Mouse (Mus musculus): ENCODE measurements at regions not wholly inside any gene's neighbourhood (a gene's known extent, or its start where the extent isn't known, plus 50 kb on each side); places are given as distances from the start of the nearest gene placed in this dataset.

DNA sequence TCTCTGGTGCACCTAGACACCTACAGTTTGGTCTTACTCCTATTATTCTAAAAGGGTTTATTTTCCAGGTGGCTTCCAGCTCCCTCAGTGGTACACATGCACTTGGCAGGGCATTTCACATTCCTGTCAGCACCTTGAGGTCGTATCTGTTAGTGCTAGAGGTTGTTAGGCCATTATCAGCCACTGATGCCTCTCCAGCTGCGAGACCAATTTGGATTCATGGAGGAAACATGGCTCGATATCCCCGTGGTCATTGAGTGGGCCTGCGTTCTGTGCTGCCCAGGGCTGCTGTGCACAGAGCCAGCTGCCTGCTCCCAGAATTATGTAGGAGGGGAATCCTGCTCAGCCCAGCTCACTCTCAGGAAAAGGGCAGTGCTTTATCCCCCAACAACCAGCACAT is 60.1 kb upstream of the Irx1 start:
- no peaks in the 10 kb centered on the region for H3K4me1 ChIP-seq (ENCODE audit: insufficient read depth, low read length)
- no peak overlapping the region for H3K9ac ChIP-seq (replicated peaks; ENCODE audit: low read length, poor library complexity, severe bottlenecking)
- H3K9me3 ChIP-seq (ENCODE audit: low read length), result no peaks in the 10 kb centered on the region
- DNase-seq (ENCODE audit: low spot score), result no peak
- no peaks in the 10 kb centered on the region for H3K36me3 ChIP-seq (ENCODE audit: insufficient read depth, low read length)
- no peak overlapping the region for H3K27ac ChIP-seq (ENCODE audit: low read depth, low read length)
- H3K4me2 ChIP-seq (ENCODE audit: low read depth, low read length, poor library complexity, severe bottlenecking), result no peak overlapping the region
- no peak for ATAC-seq (ENCODE audit: low FRiP score)
- no peak for TF ChIP-seq CTCF (IDR thresholded peaks at IDR 0.05)
- H3K27me3 ChIP-seq (ENCODE audit: insufficient read depth, low read length), result 0 out of 2 replicates have a peak, but pooled peaks cover 2% of the 10 kb centered on the region
- 74% methylated on average over 5 of the region's 5 CpGs for WGBS
- H3K4me3 ChIP-seq (ENCODE audit: low read depth, low read length), result no peak overlapping the region

DNA sequence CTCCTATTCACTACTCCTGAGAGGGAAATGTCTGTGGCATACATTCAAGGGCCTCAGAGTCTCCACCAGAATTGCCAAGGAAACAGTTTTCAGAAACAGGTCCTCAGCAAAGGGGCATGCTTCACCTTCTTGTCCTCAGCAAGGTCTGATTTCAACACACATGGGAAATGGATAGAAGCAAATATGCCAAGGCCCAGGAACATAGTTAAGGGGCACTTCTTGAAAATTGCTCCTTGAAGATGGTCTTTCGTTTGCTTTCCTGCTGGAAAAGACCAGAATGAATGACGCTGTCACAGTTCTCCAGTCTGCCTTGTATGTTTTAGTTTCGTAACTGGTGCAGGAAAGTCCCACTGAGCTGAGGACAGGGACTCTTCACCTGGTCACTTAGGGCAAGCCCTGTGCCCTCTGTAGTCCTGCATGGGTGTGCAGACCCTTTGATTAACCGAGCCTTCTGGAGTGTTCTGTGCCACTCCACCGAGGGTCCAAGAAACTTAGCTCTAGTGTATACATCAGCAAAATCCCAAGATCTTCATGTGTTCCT is 80.5 kb upstream of the Irx1 start:
- ATAC-seq (ENCODE audit: low FRiP score), result no peak
- no peaks in the 10 kb centered on the region for H3K27me3 ChIP-seq (ENCODE audit: insufficient read depth, low read length)

DNA sequence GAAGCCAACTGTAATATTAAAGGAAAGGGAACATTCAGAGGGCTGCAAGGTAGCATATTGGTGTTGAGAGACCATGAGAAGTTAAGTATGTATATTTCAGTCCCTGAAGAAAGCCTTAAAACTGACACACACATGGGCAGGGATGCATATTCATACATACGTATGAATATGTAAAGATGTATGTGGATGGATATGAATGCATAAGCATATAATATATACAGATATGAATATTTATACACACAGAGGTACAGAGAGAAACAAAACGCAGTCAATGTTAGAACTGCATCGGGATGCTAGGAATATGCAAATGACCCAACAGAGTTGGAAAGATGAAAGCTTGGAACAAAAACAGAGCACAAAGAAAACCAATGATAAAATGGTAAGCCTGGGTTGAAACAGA is 92.9 kb upstream of the Irx1 start:
- H3K4me2 ChIP-seq (ENCODE audit: low read depth, low read length, poor library complexity, severe bottlenecking), result no peak overlapping the region
- H3K27me3 ChIP-seq (ENCODE audit: insufficient read depth, low read length), result no peaks in the 10 kb centered on the region
- no peak overlapping the region for H3K9ac ChIP-seq (replicated peaks; ENCODE audit: low read length, poor library complexity, severe bottlenecking)
- H3K27ac ChIP-seq (ENCODE audit: low read depth, low read length), result no peak overlapping the region
- no peak for DNase-seq (ENCODE audit: low spot score)
- no peaks in the 10 kb centered on the region for H3K9me3 ChIP-seq (ENCODE audit: low read length)
- H3K4me3 ChIP-seq (ENCODE audit: low read depth, low read length), result no peak overlapping the region
- no peaks in the 10 kb centered on the region for H3K4me1 ChIP-seq (ENCODE audit: insufficient read depth, low read length)
- no peak for TF ChIP-seq CTCF (IDR thresholded peaks at IDR 0.05)
- H3K36me3 ChIP-seq (ENCODE audit: insufficient read depth, low read length), result no peaks in the 10 kb centered on the region
- ATAC-seq (ENCODE audit: low FRiP score), result no peak
- WGBS, result 80% methylated on average over 3 of the region's 3 CpGs

More for the DNA sequence above, 80.5 kb upstream of the Irx1 start:
- H3K36me3 ChIP-seq (ENCODE audit: insufficient read depth, low read length), result no peaks in the 10 kb centered on the region
- H3K9ac ChIP-seq (replicated peaks; ENCODE audit: low read length, poor library complexity, severe bottlenecking), result no peak overlapping the region
- DNase-seq (ENCODE audit: low spot score), result no peak
- no peak for TF ChIP-seq CTCF (IDR thresholded peaks at IDR 0.05)
- 92% methylated on average over 5 of the region's 5 CpGs for WGBS
- no peak overlapping the region for H3K4me3 ChIP-seq (ENCODE audit: low read depth, low read length)
- H3K9me3 ChIP-seq (ENCODE audit: low read length), result no peaks in the 10 kb centered on the region
- no peaks in the 10 kb centered on the region for H3K4me1 ChIP-seq (ENCODE audit: insufficient read depth, low read length)
- no peak overlapping the region for H3K4me2 ChIP-seq (ENCODE audit: low read depth, low read length, poor library complexity, severe bottlenecking)
- H3K27ac ChIP-seq (ENCODE audit: low read depth, low read length), result no peak overlapping the region

DNA sequence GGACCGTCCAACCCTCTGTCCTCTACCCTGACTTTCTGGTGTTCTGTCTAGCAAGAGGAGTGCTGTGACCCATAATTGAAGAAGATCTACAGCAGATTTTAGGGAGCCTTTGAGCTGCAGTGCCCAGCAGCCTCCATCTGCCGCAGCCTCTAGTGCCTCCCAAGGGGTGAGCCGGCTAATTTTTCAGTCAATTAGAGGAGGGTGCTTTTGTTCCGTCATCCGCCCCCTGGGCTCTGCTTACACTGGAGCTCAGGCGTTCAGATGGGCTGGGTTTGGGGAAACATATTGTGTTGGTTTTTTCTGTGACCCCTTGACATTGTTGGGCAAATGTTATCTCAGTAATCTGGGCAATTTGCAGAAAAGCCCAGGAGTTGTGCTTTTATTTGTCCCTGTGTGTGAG is 98.1 kb upstream of the Irx1 start:
- TF ChIP-seq CTCF (IDR thresholded peaks at IDR 0.05), result no peak

GRCm38 (mm10) chr13:72063278-72063761 is 99.8 kb upstream of the Irx1 start:
- no peak overlapping the region for H3K27ac ChIP-seq (ENCODE audit: low read depth, low read length)

More for the DNA sequence above, 98.1 kb upstream of the Irx1 start:
- H3K27ac ChIP-seq (ENCODE audit: low read depth, low read length), result no peak overlapping the region
- no peaks in the 10 kb centered on the region for H3K27me3 ChIP-seq (ENCODE audit: insufficient read depth, low read length)
- H3K4me3 ChIP-seq (ENCODE audit: low read depth, low read length), result no peak overlapping the region
- no peak for DNase-seq (ENCODE audit: low spot score)
- 25% methylated on average over 6 of the region's 6 CpGs for WGBS
- H3K9me3 ChIP-seq (ENCODE audit: low read length), result no peaks in the 10 kb centered on the region
- no peak for ATAC-seq (ENCODE audit: low FRiP score)
- H3K4me2 ChIP-seq (ENCODE audit: low read depth, low read length, poor library complexity, severe bottlenecking), result no peak overlapping the region
- no peaks in the 10 kb centered on the region for H3K4me1 ChIP-seq (ENCODE audit: insufficient read depth, low read length)
- H3K36me3 ChIP-seq (ENCODE audit: insufficient read depth, low read length), result no peaks in the 10 kb centered on the region
- no peak overlapping the region for H3K9ac ChIP-seq (replicated peaks; ENCODE audit: low read length, poor library complexity, severe bottlenecking)

DNA sequence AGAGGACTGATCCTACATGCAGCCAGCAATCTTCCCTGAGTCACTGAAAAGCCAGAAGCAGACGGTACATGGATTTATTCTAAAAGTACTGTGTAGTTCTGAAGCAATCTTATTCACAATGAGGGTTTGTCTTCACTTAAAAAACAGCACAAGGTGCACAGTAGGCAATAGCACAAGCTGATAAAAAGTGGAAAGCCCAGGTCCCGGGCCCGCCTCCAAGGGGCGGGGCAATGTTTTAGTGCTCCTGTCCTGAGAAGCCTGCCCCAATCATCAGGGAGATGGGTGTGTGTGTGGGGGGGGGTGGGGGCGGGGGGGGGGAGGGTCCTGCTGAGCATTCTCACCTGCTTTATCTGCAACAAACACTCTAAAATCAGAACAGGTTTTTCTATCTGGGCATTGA is 133.1 kb upstream of the Irx1 start:
- Histone ChIP-seq H3K4me3 (ENCODE audit: low read depth, low read length) (no peak overlapping the region), H3K36me3 (ENCODE audit: insufficient read depth, low read length) (no peaks in the 10 kb centered on the region), H3K9ac (replicated peaks; ENCODE audit: low read length, poor library complexity, severe bottlenecking) (no peak overlapping the region), H3K9me3 (ENCODE audit: low read length) (no peaks in the 10 kb centered on the region), H3K27ac (ENCODE audit: low read depth, low read length) (no peak overlapping the region), H3K4me2 (ENCODE audit: low read depth, low read length, poor library complexity, severe bottlenecking) (no peak overlapping the region), H3K4me1 (ENCODE audit: insufficient read depth, low read length) (no peaks in the 10 kb centered on the region), H3K27me3 (ENCODE audit: insufficient read depth, low read length) (no peaks in the 10 kb centered on the region)
- no peak for TF ChIP-seq CTCF (IDR thresholded peaks at IDR 0.05)
- no peak for ATAC-seq (ENCODE audit: low FRiP score)
- 45% methylated on average over 4 of the region's 5 CpGs for WGBS
- no peak for DNase-seq (ENCODE audit: low spot score)

More at GRCm38 (mm10) chr13:72063278-72063761, 99.8 kb upstream of the Irx1 start:
- H3K9me3 ChIP-seq (ENCODE audit: low read length), result no peaks in the 10 kb centered on the region
- H3K4me1 ChIP-seq (ENCODE audit: insufficient read depth, low read length), result no peaks in the 10 kb centered on the region
- no peak for TF ChIP-seq CTCF (IDR thresholded peaks at IDR 0.05)
- ATAC-seq (ENCODE audit: low FRiP score) (no peak), DNase-seq (ENCODE audit: low spot score) (no peak)
- 30% methylated on average over 5 of the region's 5 CpGs for WGBS
- no peaks in the 10 kb centered on the region for H3K36me3 ChIP-seq (ENCODE audit: insufficient read depth, low read length)
- no peak overlapping the region for H3K4me3 ChIP-seq (ENCODE audit: low read depth, low read length)
- no peak overlapping the region for H3K9ac ChIP-seq (replicated peaks; ENCODE audit: low read length, poor library complexity, severe bottlenecking)
- H3K4me2 ChIP-seq (ENCODE audit: low read depth, low read length, poor library complexity, severe bottlenecking), result no peak overlapping the region
- no peaks in the 10 kb centered on the region for H3K27me3 ChIP-seq (ENCODE audit: insufficient read depth, low read length)
